Mouse (Mus musculus) intestine, embryonic 15.5 days (tissue): ENCODE results near the gene Mccc2. TPM values are rescaled to one million over a fixed set of nuclear protein-coding genes. Genes with fewer than 3 reads are reported as not detected.
"Not testable (repeated sequence)": the region's sequence is repeated elsewhere in the genome, so short reads cannot be mapped to it uniquely, and the experiment has no call there.

Experiments used
- ATAC-seq: fragments of 200-750 bp; cut with Nextera tagmentation; 2 replicates; pipeline ENCODE4 v1.8.0; 2017; ENCODE audit warnings: moderate TSS enrichment, moderate library complexity
- H3K27ac ChIP-seq: fragments of 300-500 bp; sonication (generic); 2 replicates; pipeline ENCODE4 v1.5.1; 2015; ENCODE audit warnings: mild to moderate bottlenecking, inconsistent platforms
- H3K27me3 ChIP-seq: fragments of 300-500 bp; sonication (generic); replicated peaks from 2 replicates; pipeline ENCODE4 v1.6.1; 2015; ENCODE audit warnings: inconsistent platforms
- H3K36me3 ChIP-seq: fragments of 300-500 bp; sonication (generic); 2 replicates; pipeline ENCODE4 v1.6.1; 2015; ENCODE audit warnings: inconsistent platforms
- H3K4me1 ChIP-seq: fragments of 300-500 bp; sonication (generic); replicated peaks from 2 replicates; pipeline ENCODE4 v1.6.1; 2015; ENCODE audit warnings: inconsistent platforms
- H3K4me2 ChIP-seq: fragments of 300-500 bp; sonication (generic); replicated peaks from 2 replicates; pipeline ENCODE4 v1.6.1; 2015; ENCODE audit warnings: mild to moderate bottlenecking, inconsistent platforms
- H3K4me3 ChIP-seq: fragments of 300-500 bp; sonication (generic); replicated peaks from 2 replicates; pipeline ENCODE4 v1.5.1; 2015; ENCODE audit warnings: inconsistent platforms
- H3K9ac ChIP-seq: fragments of 300-500 bp; sonication (generic); 2 replicates; pipeline ENCODE4 v1.6.1; 2015; ENCODE audit warnings: inconsistent platforms
- H3K9me3 ChIP-seq: fragments of 300-500 bp; sonication (generic); 2 replicates; pipeline ENCODE4 v1.6.1; 2016; ENCODE audit warnings: inconsistent platforms
- WGBS: fragments of 180-500 bp; shearing (Covaris S2); methylation state at CpG from one replicate; pipeline ENCODE4 v1.1.7; 2015; 5-methylcytosine and 5-hydroxymethylcytosine counted together
- polyA plus RNA-seq: library from polyadenylated mRNA; unstranded; fragments of >200 nt; fragmentation: Nextera tagmentation; extraction: Ambion mirVana; gene quantifications from 2 replicates; pipeline ENCODE4 v1.2.1, GENCODE M21; 2015

The Mccc2 gene
- polyA plus RNA-seq, result 46.7 and 48.5 TPM in 2 replicates

- ATAC-seq, result peak; percentile 100
- peaks cover 5% of the 10 kb centered on the region; the same call in 1 of the 2 replicates for H3K36me3 ChIP-seq
- peak within 1 kb of the TSS; percentile 60 for H3K4me3 ChIP-seq
- H3K9me3 ChIP-seq, result no peaks in the 10 kb centered on the region
- peaks cover 8% of the 10 kb centered on the region for H3K4me1 ChIP-seq
- H3K27me3 ChIP-seq, result no peaks in the 10 kb centered on the region
- WGBS, result 2% methylated on average over 47 of the region's 47 CpGs
- peak within 1 kb of the TSS; percentile 72 for H3K27ac ChIP-seq
- peak within 1 kb of the TSS; percentile 81 for H3K9ac ChIP-seq
- peak within 1 kb of the TSS; percentile 84 for H3K4me2 ChIP-seq
These were observed at the start of gene Mccc2 for GRCm38 (mm10) chr13:100014906-100015895. Mccc2 (minus strand) TSS chr13:100015639.

GRCm38 (mm10) chr13:100063936-100064335 lies 48.5 kb upstream of the Mccc2 start:
- Histone ChIP-seq H3K9ac (no peak overlapping the region), H3K4me3 (no peak overlapping the region), H3K27me3 (no peaks in the 10 kb centered on the region), H3K4me1 (no peaks in the 10 kb centered on the region), H3K4me2 (no peak overlapping the region), H3K36me3 (peaks cover 28% of the 10 kb centered on the region), H3K9me3 (no peaks in the 10 kb centered on the region), H3K27ac (no peak overlapping the region)
- 93% methylated on average over 3 of the region's 3 CpGs for whole genome bisulfite sequencing
- ATAC-seq, result no peak

GRCm38 (mm10) chr13:100057738-100058137 lies 42.3 kb upstream of the Mccc2 start:
- not testable (repeated sequence) for H3K4me3 ChIP-seq, ATAC-seq, H3K27ac ChIP-seq, H3K4me2 ChIP-seq, H3K9me3 ChIP-seq, H3K9ac ChIP-seq, H3K27me3 ChIP-seq, H3K4me1 ChIP-seq
- WGBS, result 91% methylated on average over 8 of the region's 8 CpGs
- peaks cover 44% of the 10 kb centered on the region for H3K36me3 ChIP-seq

- Histone ChIP-seq H3K4me2 (no peak overlapping the region), H3K9me3 (no peaks in the 10 kb centered on the region), H3K27me3 (no peaks in the 10 kb centered on the region), H3K4me1 (no peaks in the 10 kb centered on the region), H3K36me3 (peaks cover 22% of the 10 kb centered on the region), H3K9ac (no peak overlapping the region), H3K4me3 (no peak overlapping the region), H3K27ac (no peak overlapping the region)
- ATAC-seq, result no peak
- WGBS, result 83% methylated on average over 6 of the region's 6 CpGs
These were observed 10.6 kb upstream of the Mccc2 start for GRCm38 (mm10) chr13:100026013-100026412.

- Histone ChIP-seq H3K4me1 (peaks cover 8% of the 10 kb centered on the region), H3K4me3 (no peak overlapping the region), H3K27ac (no peak overlapping the region), H3K9me3 (no peaks in the 10 kb centered on the region), H3K36me3 (peaks cover 8% of the 10 kb centered on the region; the same call in 1 of the 2 replicates), H3K27me3 (no peaks in the 10 kb centered on the region), H3K9ac (no peak overlapping the region), H3K4me2 (no peak overlapping the region)
- WGBS, result 86% methylated on average over 9 of the region's 9 CpGs
- ATAC-seq, result no peak
These were observed 1.5 kb upstream of the Mccc2 start for GRCm38 (mm10) chr13:100016891-100017290.

- 7% methylated on average over 8 of the region's 8 CpGs for WGBS
- ATAC-seq, result peak; percentile 37
- H3K4me1 ChIP-seq, result peaks cover 8% of the 10 kb centered on the region
These were observed 498 bp upstream of the Mccc2 start for GRCm38 (mm10) chr13:100015937-100016336.

GRCm38 (mm10) chr13:100005911-100006496 lies 9.4 kb downstream of the Mccc2 start:
- no peaks in the 10 kb centered on the region for H3K4me1 ChIP-seq
- H3K4me3 ChIP-seq, result no peak overlapping the region
- no peaks in the 10 kb centered on the region for H3K36me3 ChIP-seq
- H3K4me2 ChIP-seq, result no peak overlapping the region
- 78% methylated on average over 12 of the region's 12 CpGs for WGBS
- no peak overlapping the region for H3K9ac ChIP-seq
- no peak overlapping the region for H3K27ac ChIP-seq
- ATAC-seq, result no peak
- H3K9me3 ChIP-seq, result no peaks in the 10 kb centered on the region
- H3K27me3 ChIP-seq, result no peaks in the 10 kb centered on the region

More at GRCm38 (mm10) chr13:100015937-100016336, 498 bp upstream of the Mccc2 start:
- Histone ChIP-seq H3K9me3 (no peaks in the 10 kb centered on the region), H3K4me3 (peak overlapping the region; percentile 60), H3K9ac (peak overlapping the region; percentile 44), H3K27ac (0 out of 2 replicates have a peak overlapping the region, but pooled peaks have one; percentile 18), H3K4me2 (peak overlapping the region; percentile 84), H3K36me3 (peaks cover 8% of the 10 kb centered on the region; the same call in 1 of the 2 replicates), H3K27me3 (no peaks in the 10 kb centered on the region)

GRCm38 (mm10) chr13:100001790-100002196 lies 13.6 kb downstream of the Mccc2 start:
- no peak overlapping the region for H3K4me2 ChIP-seq
- H3K4me1 ChIP-seq, result no peaks in the 10 kb centered on the region
- H3K9ac ChIP-seq, result no peak overlapping the region
- no peak overlapping the region for H3K27ac ChIP-seq
- no peaks in the 10 kb centered on the region for H3K36me3 ChIP-seq
- H3K27me3 ChIP-seq, result no peaks in the 10 kb centered on the region
- peak; percentile 71 for ATAC-seq
- 34% methylated on average over 5 of the region's 5 CpGs for WGBS
- H3K4me3 ChIP-seq, result no peak overlapping the region
- no peaks in the 10 kb centered on the region for H3K9me3 ChIP-seq

GRCm38 (mm10) chr13:99999078-99999477 lies 16.4 kb downstream of the Mccc2 start:
- Histone ChIP-seq H3K27ac (no peak overlapping the region), H3K4me1 (no peaks in the 10 kb centered on the region), H3K9me3 (no peaks in the 10 kb centered on the region), H3K36me3 (no peaks in the 10 kb centered on the region), H3K27me3 (no peaks in the 10 kb centered on the region), H3K4me3 (no peak overlapping the region), H3K9ac (no peak overlapping the region), H3K4me2 (no peak overlapping the region)
- WGBS, result 86% methylated on average over 3 of the region's 3 CpGs
- ATAC-seq, result no peak

- H3K4me1 ChIP-seq, result no peaks in the 10 kb centered on the region
- no peak overlapping the region for H3K4me3 ChIP-seq
- H3K36me3 ChIP-seq, result no peaks in the 10 kb centered on the region
- no peak overlapping the region for H3K9ac ChIP-seq
- no peak overlapping the region for H3K27ac ChIP-seq
- H3K9me3 ChIP-seq, result no peaks in the 10 kb centered on the region
- WGBS, result 82% methylated on average over 3 of the region's 3 CpGs
- H3K27me3 ChIP-seq, result no peaks in the 10 kb centered on the region
- ATAC-seq, result no peak
- no peak overlapping the region for H3K4me2 ChIP-seq
These were observed 17.3 kb downstream of the Mccc2 start for GRCm38 (mm10) chr13:99998099-99998498.

GRCm38 (mm10) chr13:99989592-99989991 lies 25.8 kb downstream of the Mccc2 start:
- WGBS, result 95% methylated on average over 4 of the region's 4 CpGs
- ATAC-seq, result no peak
- Histone ChIP-seq H3K27me3 (no peaks in the 10 kb centered on the region), H3K4me3 (no peak overlapping the region), H3K4me1 (no peaks in the 10 kb centered on the region), H3K27ac (no peak overlapping the region), H3K9ac (no peak overlapping the region), H3K4me2 (no peak overlapping the region), H3K9me3 (no peaks in the 10 kb centered on the region), H3K36me3 (no peaks in the 10 kb centered on the region)

GRCm38 (mm10) chr13:99983320-99983719 lies 32.1 kb downstream of the Mccc2 start:
- no peaks in the 10 kb centered on the region for H3K27me3 ChIP-seq
- H3K9ac ChIP-seq, result no peak overlapping the region
- H3K4me2 ChIP-seq, result no peak overlapping the region
- no peaks in the 10 kb centered on the region for H3K4me1 ChIP-seq
- H3K4me3 ChIP-seq, result no peak overlapping the region
- no peaks in the 10 kb centered on the region for H3K9me3 ChIP-seq
- no peaks in the 10 kb centered on the region for H3K36me3 ChIP-seq
- ATAC-seq, result no peak
- H3K27ac ChIP-seq, result no peak overlapping the region
- 97% methylated on average over 1 of the region's 1 CpGs for WGBS
